Mouse (Mus musculus): ENCODE measurements around the gene Ubp1. TPM values are rescaled to one million over a fixed set of nuclear protein-coding genes. Genes with fewer than 3 reads are reported as not detected.

The Ubp1 gene
- polyA plus RNA-seq, 1 experiment from 2014 or later, result 49.8 TPM

- Histone ChIP-seq H3K4me2 (peak overlapping the region; percentile 64), H3K4me1 (replicated peaks) (peaks cover 62% of the 10 kb centered on the region), H3K4me3 (replicated peaks) (peak overlapping the region; percentile 66), H3K27ac (replicated peaks) (peak overlapping the region; percentile 96), H3K36me3 (replicated peaks) (peaks cover 91% of the 10 kb centered on the region), H3K9me3 (replicated peaks) (no peaks in the 10 kb centered on the region), H3K27me3 (no peaks in the 10 kb centered on the region), H3K9ac (peak overlapping the region; percentile 64)
- WGBS (ENCODE audit: insufficient replicate concordance), result 47% methylated on average over 8 of the region's 8 CpGs
- peak; percentile 67 for ATAC-seq (ENCODE audit: insufficient read depth)
Observed at GRCm38 (mm10) chr9:113969399-113969798, 38.7 kb downstream of the Ubp1 start.

- Histone ChIP-seq H3K36me3 (replicated peaks) (peaks cover 91% of the 10 kb centered on the region), H3K4me1 (replicated peaks) (peaks cover 61% of the 10 kb centered on the region), H3K9me3 (replicated peaks) (no peaks in the 10 kb centered on the region), H3K9ac (peak overlapping the region; percentile 64), H3K4me2 (peak overlapping the region; percentile 64), H3K4me3 (replicated peaks) (peak overlapping the region; percentile 66), H3K27me3 (no peaks in the 10 kb centered on the region), H3K27ac (replicated peaks) (peak overlapping the region; percentile 96)
- ATAC-seq (ENCODE audit: insufficient read depth), result peak; percentile 29
- WGBS (ENCODE audit: insufficient replicate concordance), result 45% methylated on average over 14 of the region's 14 CpGs
Observed at GRCm38 (mm10) chr9:113970041-113970440, 39.3 kb downstream of the Ubp1 start.

GRCm38 (mm10) chr9:113971615-113972014 is 40.9 kb downstream of the Ubp1 start:
- ATAC-seq (ENCODE audit: insufficient read depth), result no peak
- Histone ChIP-seq H3K27ac (replicated peaks) (0 out of 2 replicates have a peak overlapping the region, but pooled peaks have one; percentile 96), H3K9ac (peak overlapping the region; percentile 11; the same call in 1 of the 2 replicates), H3K27me3 (no peaks in the 10 kb centered on the region), H3K4me2 (peak overlapping the region; percentile 64), H3K4me3 (replicated peaks) (peak overlapping the region; percentile 66), H3K9me3 (replicated peaks) (no peaks in the 10 kb centered on the region), H3K36me3 (replicated peaks) (peaks cover 92% of the 10 kb centered on the region), H3K4me1 (replicated peaks) (peaks cover 48% of the 10 kb centered on the region)
- 69% methylated on average over 8 of the region's 8 CpGs for WGBS (ENCODE audit: insufficient replicate concordance)

GRCm38 (mm10) chr9:113973857-113974256 is 43.1 kb downstream of the Ubp1 start:
- WGBS (ENCODE audit: insufficient replicate concordance), result 95% methylated on average over 4 of the region's 4 CpGs

GRCm38 (mm10) chr9:113974945-113975344 is 44.2 kb downstream of the Ubp1 start:
- H3K27me3 ChIP-seq, result no peaks in the 10 kb centered on the region
- H3K9me3 ChIP-seq (replicated peaks), result no peaks in the 10 kb centered on the region
- peaks cover 21% of the 10 kb centered on the region for H3K4me1 ChIP-seq (replicated peaks)
- H3K4me2 ChIP-seq, result no peak overlapping the region
- ATAC-seq (ENCODE audit: insufficient read depth), result no peak
- H3K36me3 ChIP-seq (replicated peaks), result peaks cover 99% of the 10 kb centered on the region
- no peak overlapping the region for H3K27ac ChIP-seq (replicated peaks)
- H3K4me3 ChIP-seq (replicated peaks), result no peak overlapping the region
- 86% methylated on average over 4 of the region's 4 CpGs for WGBS (ENCODE audit: insufficient replicate concordance)
- no peak overlapping the region for H3K9ac ChIP-seq

More at GRCm38 (mm10) chr9:113973857-113974256, 43.1 kb downstream of the Ubp1 start:
- Histone ChIP-seq H3K9ac (no peak overlapping the region), H3K9me3 (replicated peaks) (no peaks in the 10 kb centered on the region), H3K4me3 (replicated peaks) (no peak overlapping the region), H3K4me2 (no peak overlapping the region), H3K27ac (replicated peaks) (no peak overlapping the region), H3K36me3 (replicated peaks) (peaks cover 98% of the 10 kb centered on the region), H3K27me3 (no peaks in the 10 kb centered on the region), H3K4me1 (replicated peaks) (peaks cover 26% of the 10 kb centered on the region)
- no peak for ATAC-seq (ENCODE audit: insufficient read depth)

- Histone ChIP-seq H3K4me2 (no peak overlapping the region), H3K27ac (replicated peaks) (no peak overlapping the region), H3K36me3 (replicated peaks) (peaks cover 97% of the 10 kb centered on the region), H3K27me3 (no peaks in the 10 kb centered on the region), H3K9ac (no peak overlapping the region), H3K4me3 (replicated peaks) (no peak overlapping the region), H3K9me3 (replicated peaks) (no peaks in the 10 kb centered on the region), H3K4me1 (replicated peaks) (peaks cover 16% of the 10 kb centered on the region)
- no peak for ATAC-seq (ENCODE audit: insufficient read depth)
- 86% methylated on average over 7 of the region's 7 CpGs for WGBS (ENCODE audit: insufficient replicate concordance)
Observed at GRCm38 (mm10) chr9:113975442-113975841, 44.7 kb downstream of the Ubp1 start.

- WGBS (ENCODE audit: insufficient replicate concordance), result 90% methylated on average over 10 of the region's 10 CpGs
Observed at GRCm38 (mm10) chr9:113976264-113976663, 45.5 kb downstream of the Ubp1 start.

GRCm38 (mm10) chr9:113977225-113977840 is 46.6 kb downstream of the Ubp1 start:
- peaks cover 93% of the 10 kb centered on the region for H3K36me3 ChIP-seq (replicated peaks)

More at GRCm38 (mm10) chr9:113976264-113976663, 45.5 kb downstream of the Ubp1 start:
- Histone ChIP-seq H3K4me3 (replicated peaks) (no peak overlapping the region), H3K4me1 (replicated peaks) (peaks cover 8% of the 10 kb centered on the region), H3K36me3 (replicated peaks) (peaks cover 94% of the 10 kb centered on the region), H3K9me3 (replicated peaks) (no peaks in the 10 kb centered on the region), H3K27me3 (no peaks in the 10 kb centered on the region), H3K27ac (replicated peaks) (no peak overlapping the region), H3K4me2 (no peak overlapping the region), H3K9ac (no peak overlapping the region)
- no peak for ATAC-seq (ENCODE audit: insufficient read depth)

GRCm38 (mm10) chr9:113978656-113979055 is 47.9 kb downstream of the Ubp1 start:
- Histone ChIP-seq H3K9ac (no peak overlapping the region), H3K27me3 (no peaks in the 10 kb centered on the region), H3K9me3 (replicated peaks) (no peaks in the 10 kb centered on the region), H3K4me2 (no peak overlapping the region), H3K36me3 (replicated peaks) (peaks cover 80% of the 10 kb centered on the region), H3K27ac (replicated peaks) (no peak overlapping the region), H3K4me3 (replicated peaks) (no peak overlapping the region), H3K4me1 (replicated peaks) (0 out of 2 replicates have a peak, but pooled peaks cover 2% of the 10 kb centered on the region)
- no peak for ATAC-seq (ENCODE audit: insufficient read depth)
- WGBS (ENCODE audit: insufficient replicate concordance), result 49% methylated on average over 7 of the region's 7 CpGs

More at GRCm38 (mm10) chr9:113977225-113977840, 46.6 kb downstream of the Ubp1 start:
- no peaks in the 10 kb centered on the region for H3K9me3 ChIP-seq (replicated peaks)
- H3K27me3 ChIP-seq, result no peaks in the 10 kb centered on the region
- 81% methylated on average over 11 of the region's 11 CpGs for WGBS (ENCODE audit: insufficient replicate concordance)
- no peak overlapping the region for H3K4me2 ChIP-seq
- 0 out of 2 replicates have a peak, but pooled peaks cover 2% of the 10 kb centered on the region for H3K4me1 ChIP-seq (replicated peaks)
- H3K27ac ChIP-seq (replicated peaks), result no peak overlapping the region
- H3K9ac ChIP-seq, result no peak overlapping the region
- ATAC-seq (ENCODE audit: insufficient read depth), result no peak
- H3K4me3 ChIP-seq (replicated peaks), result no peak overlapping the region

- 91% methylated on average over 13 of the region's 13 CpGs for WGBS (ENCODE audit: insufficient replicate concordance)
- H3K9me3 ChIP-seq (replicated peaks), result no peaks in the 10 kb centered on the region
- 0 out of 2 replicates have a peak, but pooled peaks cover 2% of the 10 kb centered on the region for H3K4me1 ChIP-seq (replicated peaks)
- no peaks in the 10 kb centered on the region for H3K27me3 ChIP-seq
- no peak overlapping the region for H3K9ac ChIP-seq
- no peak overlapping the region for H3K4me2 ChIP-seq
- H3K27ac ChIP-seq (replicated peaks), result no peak overlapping the region
- no peak for ATAC-seq (ENCODE audit: insufficient read depth)
- H3K36me3 ChIP-seq (replicated peaks), result peaks cover 73% of the 10 kb centered on the region
- H3K4me3 ChIP-seq (replicated peaks), result no peak overlapping the region
Observed at GRCm38 (mm10) chr9:113979356-113979755, 48.6 kb downstream of the Ubp1 start.

GRCm38 (mm10) chr9:113981099-113981880 is 50.6 kb downstream of the Ubp1 start:
- Histone ChIP-seq H3K36me3 (replicated peaks) (peaks cover 53% of the 10 kb centered on the region), H3K27me3 (no peaks in the 10 kb centered on the region), H3K4me3 (replicated peaks) (no peak overlapping the region), H3K4me1 (replicated peaks) (peaks cover 2% of the 10 kb centered on the region; the same call in 1 of the 2 replicates), H3K9ac (no peak overlapping the region), H3K4me2 (no peak overlapping the region), H3K9me3 (replicated peaks) (no peaks in the 10 kb centered on the region), H3K27ac (replicated peaks) (0 out of 2 replicates have a peak overlapping the region, but pooled peaks have one; percentile 30)
- peak; percentile 35; the same call in 1 of the 2 replicates for ATAC-seq (ENCODE audit: insufficient read depth)
- 78% methylated on average over 16 of the region's 16 CpGs for WGBS (ENCODE audit: insufficient replicate concordance)

Measured in liver, embryonic 15.5 days (tissue).